Mouse (Mus musculus) MEL (cell line): ENCODE data around the gene Prkch. TPM values are rescaled to one million over a fixed set of nuclear protein-coding genes. Genes with fewer than 3 reads are reported as not detected.

Source experiments
- DNase-seq: peaks from one replicate; pipeline ENCODE4 v3.0.0; 2011; ENCODE audit warnings: low read depth, low spot score
- H3K27ac ChIP-seq: 2 replicates; pipeline ENCODE4 v1.5.1; 2012; ENCODE audit warnings: low read depth, mild to moderate bottlenecking, control low read depth, low read length, moderate library complexity; ENCODE audit not compliant: control insufficient read depth
- H3K27me3 ChIP-seq, 2 experiments: fragments of 150-350 bp in 1 of 2; sonication (generic) in 1 of 2; 2 replicates each; pipeline ENCODE4 v1.6.1; 2012; ENCODE audit warnings: low read length in 2 of 2, mild to moderate bottlenecking in 2 of 2, improper control_type of control experiment in 1 of 2, moderate library complexity in 1 of 2; ENCODE audit not compliant: insufficient read depth in 2 of 2, control insufficient read depth in 1 of 2
- H3K36me3 ChIP-seq, 2 experiments: 2 replicates each; pipeline ENCODE4 v1.6.1; 2012 to 2014; ENCODE audit warnings: low read length in 2 of 2, improper control_type of control experiment in 1 of 2, inconsistent platforms in 1 of 2, mild to moderate bottlenecking in 1 of 2; ENCODE audit not compliant: insufficient read depth in 2 of 2, control insufficient read depth in 1 of 2
- H3K4me1 ChIP-seq, 2 experiments: fragments of 150-350 bp in 1 of 2; sonication (generic) in 1 of 2; 2 replicates each; pipeline ENCODE4 v1.6.1; 2012; ENCODE audit warnings: low read length in 2 of 2, improper control_type of control experiment in 1 of 2, mild to moderate bottlenecking in 1 of 2; ENCODE audit not compliant: insufficient read depth in 2 of 2, control insufficient read depth in 1 of 2
- H3K4me3 ChIP-seq, 2 experiments: fragments of 150-350 bp in 1 of 2; sonication (generic) in 1 of 2; 2 replicates each; pipeline ENCODE4 v1.5.1; 2012; ENCODE audit warnings: low read depth in 2 of 2, low read length in 2 of 2, mild to moderate bottlenecking in 2 of 2, moderate library complexity in 2 of 2, control low read depth in 1 of 2, improper control_type of control experiment in 1 of 2; ENCODE audit not compliant: control insufficient read depth in 1 of 2, insufficient read depth in 1 of 2
- H3K79me2 ChIP-seq: 2 replicates; pipeline ENCODE4 v1.6.1; 2012; ENCODE audit warnings: mild to moderate bottlenecking, low read length, moderate library complexity; ENCODE audit not compliant: control insufficient read depth, poor library complexity, insufficient read depth
- H3K9ac ChIP-seq: 2 replicates; pipeline ENCODE4 v1.6.1; 2012; ENCODE audit warnings: low read depth, mild to moderate bottlenecking, control low read depth, low read length, moderate library complexity; ENCODE audit not compliant: control insufficient read depth, poor library complexity, severe bottlenecking
- H3K9me3 ChIP-seq: fragments of 150-350 bp; sonication (generic); replicated peaks from 2 replicates; pipeline ENCODE4 v1.6.1; 2012; ENCODE audit warnings: mild to moderate bottlenecking, low read length, improper control_type of control experiment, moderate library complexity; ENCODE audit not compliant: insufficient read depth
- BHLHE40 ChIP-seq: IDR thresholded peaks from 2 replicates; pipeline ENCODE4 v1.6.1; 2012; ENCODE audit warnings: low read depth, mild to moderate bottlenecking, inconsistent platforms, low read length, improper control_type of control experiment, borderline replicate concordance
- CHD2 ChIP-seq: IDR thresholded peaks from 2 replicates; pipeline ENCODE4 v1.6.1; 2011; ENCODE audit warnings: low read length, improper control_type of control experiment
- E2F4 ChIP-seq: IDR thresholded peaks from 2 replicates; pipeline ENCODE4 v1.6.1; 2011; ENCODE audit warnings: low read depth, low read length, improper control_type of control experiment, borderline replicate concordance
- ETS1 ChIP-seq: IDR thresholded peaks from 2 replicates; pipeline ENCODE4 v1.6.1; 2012; ENCODE audit warnings: low read depth, mild to moderate bottlenecking, inconsistent platforms, low read length, improper control_type of control experiment, moderate library complexity
- GATA1 ChIP-seq: IDR thresholded peaks from 2 replicates; pipeline ENCODE4 v1.6.1; 2011; ENCODE audit warnings: low read depth, low read length, improper control_type of control experiment
- HCFC1 ChIP-seq: IDR thresholded peaks from 2 replicates; pipeline ENCODE4 v1.6.1; 2012; ENCODE audit warnings: low read depth, mild to moderate bottlenecking, inconsistent platforms, low read length, improper control_type of control experiment, moderate library complexity
- JUND ChIP-seq: IDR thresholded peaks from 2 replicates; pipeline ENCODE4 v1.6.1; 2011; ENCODE audit warnings: low read depth, mild to moderate bottlenecking, improper control_type of control experiment, low read length
- KAT2A ChIP-seq: conservative IDR thresholded peaks from 2 replicates; pipeline ENCODE4 v1.6.1; 2012; ENCODE audit warnings: low read depth, low read length, improper control_type of control experiment, inconsistent platforms
- MAX ChIP-seq: IDR thresholded peaks from 2 replicates; pipeline ENCODE4 v1.6.1; 2011; ENCODE audit warnings: low read length, improper control_type of control experiment
- MEF2A ChIP-seq: IDR thresholded peaks from 2 replicates; pipeline ENCODE4 v1.6.1; 2014; ENCODE audit warnings: low read depth, mild to moderate bottlenecking, inconsistent platforms, low read length, improper control_type of control experiment; ENCODE audit not compliant: poor library complexity, insufficient replicate concordance, severe bottlenecking; ENCODE audit errors: extremely low read depth
- MXI1 ChIP-seq: IDR thresholded peaks from 2 replicates; pipeline ENCODE4 v1.6.1; 2011; ENCODE audit warnings: mild to moderate bottlenecking, low read depth, low read length, improper control_type of control experiment
- MYB ChIP-seq: IDR thresholded peaks from 2 replicates; pipeline ENCODE4 v1.6.1; 2011; ENCODE audit warnings: mild to moderate bottlenecking, low read depth, low read length, improper control_type of control experiment
- NELFE ChIP-seq: IDR thresholded peaks from 2 replicates; pipeline ENCODE4 v1.6.1; 2011; ENCODE audit warnings: low read depth, low read length, improper control_type of control experiment
- POLR2A ChIP-seq, 2 experiments: IDR thresholded peaks; 2 replicates each; pipeline ENCODE4 v1.6.1; 2011 to 2012; ENCODE audit warnings: low read length in 2 of 2, mild to moderate bottlenecking in 2 of 2, control low read depth in 1 of 2, improper control_type of control experiment in 1 of 2, low read depth in 1 of 2, moderate library complexity in 1 of 2; ENCODE audit not compliant: control insufficient read depth in 1 of 2, insufficient read depth in 1 of 2, poor library complexity in 1 of 2
- RCOR1 ChIP-seq: IDR thresholded peaks from 2 replicates; pipeline ENCODE4 v1.6.1; 2012; ENCODE audit warnings: low read depth, mild to moderate bottlenecking, inconsistent platforms, low read length, improper control_type of control experiment
- TAL1 ChIP-seq: IDR thresholded peaks from 2 replicates; pipeline ENCODE4 v1.6.1; 2012; ENCODE audit warnings: mild to moderate bottlenecking, inconsistent platforms, low read length, moderate library complexity, mixed read lengths
- TCF12 ChIP-seq: IDR thresholded peaks from 2 replicates; pipeline ENCODE4 v1.6.1; 2014; ENCODE audit warnings: low read depth, mild to moderate bottlenecking, inconsistent platforms, low read length, improper control_type of control experiment, moderate library complexity
- UBTF ChIP-seq: IDR thresholded peaks from 2 replicates; pipeline ENCODE4 v1.6.1; 2012; ENCODE audit warnings: low read depth, mild to moderate bottlenecking, inconsistent platforms, low read length, improper control_type of control experiment, moderate library complexity, borderline replicate concordance; ENCODE audit not compliant: insufficient read depth
- USF1 ChIP-seq: IDR thresholded peaks from 2 replicates; pipeline ENCODE4 v1.6.1; 2014; ENCODE audit warnings: low read depth, mild to moderate bottlenecking, inconsistent platforms, low read length, improper control_type of control experiment, moderate library complexity
- USF2 ChIP-seq, 2 experiments: IDR thresholded peaks; 2 replicates each; pipeline ENCODE4 v1.6.1; 2011 to 2012; ENCODE audit warnings: improper control_type of control experiment in 2 of 2, low read length in 2 of 2, borderline replicate concordance in 1 of 2, inconsistent platforms in 1 of 2, low read depth in 1 of 2, mild to moderate bottlenecking in 1 of 2; ENCODE audit not compliant: insufficient read depth in 1 of 2
- ZC3H11A ChIP-seq: IDR thresholded peaks from 2 replicates; pipeline ENCODE4 v1.6.1; 2012; ENCODE audit warnings: low read depth, mild to moderate bottlenecking, inconsistent platforms, low read length, improper control_type of control experiment
- ZKSCAN1 ChIP-seq: IDR thresholded peaks from 2 replicates; pipeline ENCODE4 v1.6.1; 2012; ENCODE audit warnings: low read depth, mild to moderate bottlenecking, inconsistent platforms, low read length, improper control_type of control experiment, moderate library complexity
- ZMIZ1 ChIP-seq: IDR thresholded peaks from 2 replicates; pipeline ENCODE4 v1.6.1; 2012; ENCODE audit warnings: low read depth, mild to moderate bottlenecking, inconsistent platforms, low read length, improper control_type of control experiment, moderate library complexity
- ZNF384 ChIP-seq: IDR thresholded peaks from 2 replicates; pipeline ENCODE4 v1.6.1; 2012; ENCODE audit warnings: low read depth, mild to moderate bottlenecking, inconsistent platforms, low read length, improper control_type of control experiment
- polyA plus RNA-seq, 2 experiments: library from polyadenylated mRNA; stranded (reverse) in 1 of 2; unstranded in 1 of 2; fragments of >175 nt in 1 of 2; fragments of >200 nt in 1 of 2; gene quantifications; 2 replicates each; pipeline versions ENCODE4 v1.2.1 to v1.2.4; 2012; ENCODE audit warnings: low replicate concordance in 2 of 2, low read depth in 1 of 2; ENCODE audit not compliant: insufficient read length in 2 of 2, insufficient read depth in 1 of 2, missing spikeins in 1 of 2
- total RNA-seq: library from RNA; depleted of rRNA; stranded (reverse); fragments of 300-350 nt; gene quantifications from 2 replicates; pipeline ENCODE4 v1.2.3, GENCODE M21; 2012

Gene Prkch
- total and polyA plus RNA-seq, 3 experiments, result not detected

DNA sequence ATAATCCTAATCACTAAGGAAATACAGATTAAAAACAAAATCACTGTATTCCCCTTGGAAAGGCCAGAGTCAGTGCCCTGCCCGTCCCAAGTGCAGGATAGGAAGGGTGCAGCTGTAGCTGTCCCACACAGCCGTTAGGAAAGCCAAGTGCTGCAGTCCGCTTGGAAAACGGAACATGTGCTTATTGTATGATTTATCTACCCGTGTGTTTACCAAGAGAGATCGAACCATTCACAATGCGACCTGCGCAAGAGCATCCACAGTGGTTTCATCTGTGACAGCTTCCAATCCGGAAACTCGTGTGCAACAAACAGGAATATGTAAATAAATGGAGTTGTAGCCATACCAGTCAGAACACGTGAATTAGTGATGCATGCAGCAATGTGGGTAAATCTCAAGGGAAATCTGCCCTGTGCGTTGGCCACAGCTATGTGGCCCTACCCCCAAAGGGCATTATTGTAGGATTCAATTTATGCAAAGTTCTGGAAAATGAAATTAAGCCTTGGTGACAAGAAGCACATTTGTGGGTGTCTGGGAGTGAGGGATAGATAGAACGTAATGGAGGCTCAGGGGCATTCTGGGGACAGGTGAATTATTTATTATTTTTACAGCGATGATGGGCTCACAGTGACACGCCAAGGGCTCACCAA, 6.2 kb downstream of the Prkch start:
- DNase-seq, result no peak
- no peaks in the 10 kb centered on the region for H3K9me3 ChIP-seq
- H3K79me2 ChIP-seq, result no peaks in the 10 kb centered on the region
- H3K27ac ChIP-seq, result no peak overlapping the region
- TF ChIP-seq ZMIZ1 (no peak), UBTF (no peak), ZKSCAN1 (no peak), E2F4 (no peak), USF1 (no peak), NELFE (no peak), HCFC1 (no peak), MYB (no peak), TAL1 (no peak), JUND (no peak), ZC3H11A (no peak), MAX (no peak), KAT2A (no peak)
- TF ChIP-seq, all 39 proteins: peak for 0
- Histone ChIP-seq H3K4me1 (no peaks in the 10 kb centered on the region), H3K36me3 (no peaks in the 10 kb centered on the region), H3K27me3 (no peaks in the 10 kb centered on the region), H3K4me3 (no peak overlapping the region), H3K9ac (no peak overlapping the region)

DNA sequence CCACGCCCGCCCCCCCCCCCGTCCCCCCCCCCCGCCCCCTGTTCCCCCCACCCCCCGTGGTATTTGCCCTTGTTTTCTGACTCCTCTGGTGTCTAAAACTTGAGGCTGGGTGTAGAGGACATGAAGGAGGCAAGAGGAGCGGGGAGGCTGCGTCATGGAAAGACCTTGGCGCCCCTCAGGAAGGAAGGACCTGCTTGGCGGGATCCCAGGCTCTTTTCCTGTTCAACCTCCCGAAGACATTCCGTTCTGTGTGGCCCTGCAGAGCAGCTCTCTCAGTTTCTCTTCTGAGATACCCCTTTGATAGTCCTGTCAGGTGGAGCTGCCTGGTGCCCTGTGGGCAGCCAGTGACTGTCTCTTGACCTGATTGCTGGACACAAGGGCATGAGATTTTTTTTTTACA, 7.0 kb downstream of the Prkch start:
- no peak overlapping the region for H3K27ac ChIP-seq
- TF ChIP-seq MAX, result no peak
- no peak overlapping the region for H3K9ac ChIP-seq
- H3K27me3 ChIP-seq, result no peaks in the 10 kb centered on the region
- H3K36me3 ChIP-seq, result no peaks in the 10 kb centered on the region
- H3K9me3 ChIP-seq, result no peaks in the 10 kb centered on the region
- H3K4me3 ChIP-seq, result no peak overlapping the region
- no peaks in the 10 kb centered on the region for H3K79me2 ChIP-seq
- no peaks in the 10 kb centered on the region for H3K4me1 ChIP-seq
- DNase-seq, result no peak

DNA sequence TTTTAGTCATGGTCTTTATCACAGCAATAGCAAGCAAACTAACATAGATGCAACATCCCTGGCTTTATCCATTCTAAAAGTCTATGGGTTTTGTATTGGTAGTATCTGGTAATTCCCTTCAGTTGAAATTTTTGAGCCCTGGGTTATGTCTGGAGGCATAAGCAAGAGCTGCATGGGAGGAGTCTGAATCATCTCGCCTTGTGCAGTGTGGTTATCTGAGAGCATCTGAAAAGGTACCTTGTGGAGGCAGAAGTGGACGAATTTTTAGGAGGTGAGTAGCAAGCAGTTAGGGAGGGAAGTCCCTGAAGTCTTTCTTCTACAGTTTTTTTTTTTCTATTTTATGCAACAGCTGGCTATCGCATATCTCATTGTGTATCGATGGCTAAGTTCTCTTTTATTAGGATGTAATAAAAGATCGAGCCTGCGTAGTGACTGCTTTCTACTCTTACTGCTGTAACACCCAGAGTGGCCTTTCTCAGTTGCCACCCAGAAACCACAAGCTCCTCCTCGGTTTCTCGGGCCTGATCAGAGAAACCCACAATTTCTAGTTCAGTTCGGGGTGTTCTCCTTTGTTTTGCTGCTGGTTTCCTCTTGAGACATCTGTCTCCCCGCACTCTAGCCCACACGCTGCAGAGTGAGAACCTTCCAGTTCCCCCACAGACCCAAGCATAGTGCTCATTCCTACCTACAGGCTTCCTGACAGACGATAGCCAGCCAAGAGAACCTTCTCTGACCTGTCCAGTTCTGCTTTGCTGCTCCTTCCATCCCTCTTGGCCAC, 8.6 kb downstream of the Prkch start:
- Histone ChIP-seq H3K4me3 (no peak overlapping the region), H3K4me1 (no peaks in the 10 kb centered on the region)
- no peak for DNase-seq
- TF ChIP-seq POLR2A (IDR thresholded peaks at IDR 0.05; ENCODE audit: control insufficient read depth in 1 of 2, insufficient read depth in 1 of 2, low read depth in 1 of 2, low read length in 2 of 2, poor library complexity in 1 of 2) (no peak), ZNF384 (no peak), GATA1 (no peak), USF2 (IDR thresholded peaks at IDR 0.05; ENCODE audit: borderline replicate concordance in 1 of 2, insufficient read depth in 1 of 2, low read depth in 1 of 2, low read length in 2 of 2) (no peak), MAX (no peak), BHLHE40 (no peak), MEF2A (no peak), ZKSCAN1 (no peak), CHD2 (no peak), ETS1 (no peak), RCOR1 (no peak), JUND (no peak), TCF12 (no peak), ZMIZ1 (no peak), MXI1 (no peak)

More for the DNA sequence above, 8.6 kb downstream of the Prkch start:
- H3K79me2 ChIP-seq, result no peaks in the 10 kb centered on the region
- no peaks in the 10 kb centered on the region for H3K27me3 ChIP-seq
- no peaks in the 10 kb centered on the region for H3K9me3 ChIP-seq
- no peak overlapping the region for H3K27ac ChIP-seq
- no peaks in the 10 kb centered on the region for H3K36me3 ChIP-seq
- H3K9ac ChIP-seq, result no peak overlapping the region
